Mouse (Mus musculus) MEL (cell line): ENCODE results near the gene Pcif1. TPM values are rescaled to one million over a fixed set of nuclear protein-coding genes. Genes with fewer than 3 reads are reported as not detected.

Experiments used
- DNase-seq: peaks from one replicate; pipeline ENCODE4 v3.0.0; 2011; ENCODE audit warnings: low read depth, low spot score
- H3K27ac ChIP-seq: 2 replicates; pipeline ENCODE4 v1.5.1; 2012; ENCODE audit warnings: low read depth, mild to moderate bottlenecking, control low read depth, low read length, moderate library complexity; ENCODE audit not compliant: control insufficient read depth
- H3K27me3 ChIP-seq, 2 experiments: fragments of 150-350 bp in 1 of 2; sonication (generic) in 1 of 2; 2 replicates each; pipeline ENCODE4 v1.6.1; 2012; ENCODE audit warnings: low read length in 2 of 2, mild to moderate bottlenecking in 2 of 2, improper control_type of control experiment in 1 of 2, moderate library complexity in 1 of 2; ENCODE audit not compliant: insufficient read depth in 2 of 2, control insufficient read depth in 1 of 2
- H3K36me3 ChIP-seq, 2 experiments: 2 replicates each; pipeline ENCODE4 v1.6.1; 2012 to 2014; ENCODE audit warnings: low read length in 2 of 2, improper control_type of control experiment in 1 of 2, inconsistent platforms in 1 of 2, mild to moderate bottlenecking in 1 of 2; ENCODE audit not compliant: insufficient read depth in 2 of 2, control insufficient read depth in 1 of 2
- H3K4me1 ChIP-seq, 2 experiments: fragments of 150-350 bp in 1 of 2; sonication (generic) in 1 of 2; 2 replicates each; pipeline ENCODE4 v1.6.1; 2012; ENCODE audit warnings: low read length in 2 of 2, improper control_type of control experiment in 1 of 2, mild to moderate bottlenecking in 1 of 2; ENCODE audit not compliant: insufficient read depth in 2 of 2, control insufficient read depth in 1 of 2
- H3K4me3 ChIP-seq, 2 experiments: fragments of 150-350 bp in 1 of 2; sonication (generic) in 1 of 2; 2 replicates each; pipeline ENCODE4 v1.5.1; 2012; ENCODE audit warnings: low read depth in 2 of 2, low read length in 2 of 2, mild to moderate bottlenecking in 2 of 2, moderate library complexity in 2 of 2, control low read depth in 1 of 2, improper control_type of control experiment in 1 of 2; ENCODE audit not compliant: control insufficient read depth in 1 of 2, insufficient read depth in 1 of 2
- H3K79me2 ChIP-seq: 2 replicates; pipeline ENCODE4 v1.6.1; 2012; ENCODE audit warnings: mild to moderate bottlenecking, low read length, moderate library complexity; ENCODE audit not compliant: control insufficient read depth, poor library complexity, insufficient read depth
- H3K9ac ChIP-seq: 2 replicates; pipeline ENCODE4 v1.6.1; 2012; ENCODE audit warnings: low read depth, mild to moderate bottlenecking, control low read depth, low read length, moderate library complexity; ENCODE audit not compliant: control insufficient read depth, poor library complexity, severe bottlenecking
- H3K9me3 ChIP-seq: fragments of 150-350 bp; sonication (generic); replicated peaks from 2 replicates; pipeline ENCODE4 v1.6.1; 2012; ENCODE audit warnings: mild to moderate bottlenecking, low read length, improper control_type of control experiment, moderate library complexity; ENCODE audit not compliant: insufficient read depth
- CTCF ChIP-seq, 3 experiments: IDR thresholded peaks in 2 of 3; conservative IDR thresholded peaks in 1 of 3; 2 replicates each; pipeline ENCODE4 v1.5.1; 2011 to 2012; ENCODE audit warnings: low read length in 3 of 3, low read depth in 2 of 3, mild to moderate bottlenecking in 2 of 3, improper control_type of control experiment in 1 of 3, inconsistent platforms in 1 of 3, mixed read lengths in 1 of 3, moderate library complexity in 1 of 3; ENCODE audit not compliant: control insufficient read depth in 1 of 3, insufficient read depth in 1 of 3, poor library complexity in 1 of 3, severe bottlenecking in 1 of 3
- ELF1 ChIP-seq: IDR thresholded peaks from 2 replicates; pipeline ENCODE4 v1.6.1; 2014; ENCODE audit warnings: low read depth, mild to moderate bottlenecking, inconsistent platforms, low read length, improper control_type of control experiment, moderate library complexity
- ETS1 ChIP-seq: IDR thresholded peaks from 2 replicates; pipeline ENCODE4 v1.6.1; 2012; ENCODE audit warnings: low read depth, mild to moderate bottlenecking, inconsistent platforms, low read length, improper control_type of control experiment, moderate library complexity
- HCFC1 ChIP-seq: IDR thresholded peaks from 2 replicates; pipeline ENCODE4 v1.6.1; 2012; ENCODE audit warnings: low read depth, mild to moderate bottlenecking, inconsistent platforms, low read length, improper control_type of control experiment, moderate library complexity
- JUND ChIP-seq: IDR thresholded peaks from 2 replicates; pipeline ENCODE4 v1.6.1; 2011; ENCODE audit warnings: low read depth, mild to moderate bottlenecking, improper control_type of control experiment, low read length
- KAT2A ChIP-seq: conservative IDR thresholded peaks from 2 replicates; pipeline ENCODE4 v1.6.1; 2012; ENCODE audit warnings: low read depth, low read length, improper control_type of control experiment, inconsistent platforms
- MAX ChIP-seq: IDR thresholded peaks from 2 replicates; pipeline ENCODE4 v1.6.1; 2011; ENCODE audit warnings: low read length, improper control_type of control experiment
- MAZ ChIP-seq: IDR thresholded peaks from 2 replicates; pipeline ENCODE4 v1.6.1; 2012; ENCODE audit warnings: low read depth, mild to moderate bottlenecking, inconsistent platforms, low read length, improper control_type of control experiment
- MEF2A ChIP-seq: IDR thresholded peaks from 2 replicates; pipeline ENCODE4 v1.6.1; 2014; ENCODE audit warnings: low read depth, mild to moderate bottlenecking, inconsistent platforms, low read length, improper control_type of control experiment; ENCODE audit not compliant: poor library complexity, insufficient replicate concordance, severe bottlenecking; ENCODE audit errors: extremely low read depth
- MXI1 ChIP-seq: IDR thresholded peaks from 2 replicates; pipeline ENCODE4 v1.6.1; 2011; ENCODE audit warnings: mild to moderate bottlenecking, low read depth, low read length, improper control_type of control experiment
- NELFE ChIP-seq: IDR thresholded peaks from 2 replicates; pipeline ENCODE4 v1.6.1; 2011; ENCODE audit warnings: low read depth, low read length, improper control_type of control experiment
- NRF1 ChIP-seq: IDR thresholded peaks from 2 replicates; pipeline ENCODE4 v1.6.1; 2014; ENCODE audit warnings: low read depth, mild to moderate bottlenecking, inconsistent platforms, low read length, improper control_type of control experiment, moderate library complexity; ENCODE audit not compliant: poor library complexity, insufficient read depth, severe bottlenecking
- POLR2A ChIP-seq, 2 experiments: IDR thresholded peaks; 2 replicates each; pipeline ENCODE4 v1.6.1; 2011 to 2012; ENCODE audit warnings: low read length in 2 of 2, mild to moderate bottlenecking in 2 of 2, control low read depth in 1 of 2, improper control_type of control experiment in 1 of 2, low read depth in 1 of 2, moderate library complexity in 1 of 2; ENCODE audit not compliant: control insufficient read depth in 1 of 2, insufficient read depth in 1 of 2, poor library complexity in 1 of 2
- POLR2AphosphoS2 ChIP-seq: IDR thresholded peaks from 2 replicates; pipeline ENCODE4 v1.6.1; 2011; ENCODE audit warnings: low read length, improper control_type of control experiment
- POLR2AphosphoS5 ChIP-seq: IDR thresholded peaks from 2 replicates; pipeline ENCODE4 v1.6.1; 2012; ENCODE audit warnings: low read depth, borderline replicate concordance, mild to moderate bottlenecking, inconsistent platforms, low read length, moderate library complexity, mixed read lengths
- RAD21 ChIP-seq: IDR thresholded peaks from 2 replicates; pipeline ENCODE4 v1.6.1; 2011; ENCODE audit warnings: mild to moderate bottlenecking, low read depth, low read length, improper control_type of control experiment
- SMC3 ChIP-seq: IDR thresholded peaks from 2 replicates; pipeline ENCODE4 v1.6.1; 2011; ENCODE audit warnings: low read depth, low read length, improper control_type of control experiment
- UBTF ChIP-seq: IDR thresholded peaks from 2 replicates; pipeline ENCODE4 v1.6.1; 2012; ENCODE audit warnings: low read depth, mild to moderate bottlenecking, inconsistent platforms, low read length, improper control_type of control experiment, moderate library complexity, borderline replicate concordance; ENCODE audit not compliant: insufficient read depth
- USF1 ChIP-seq: IDR thresholded peaks from 2 replicates; pipeline ENCODE4 v1.6.1; 2014; ENCODE audit warnings: low read depth, mild to moderate bottlenecking, inconsistent platforms, low read length, improper control_type of control experiment, moderate library complexity
- ZC3H11A ChIP-seq: IDR thresholded peaks from 2 replicates; pipeline ENCODE4 v1.6.1; 2012; ENCODE audit warnings: low read depth, mild to moderate bottlenecking, inconsistent platforms, low read length, improper control_type of control experiment
- ZMIZ1 ChIP-seq: IDR thresholded peaks from 2 replicates; pipeline ENCODE4 v1.6.1; 2012; ENCODE audit warnings: low read depth, mild to moderate bottlenecking, inconsistent platforms, low read length, improper control_type of control experiment, moderate library complexity
- ZNF384 ChIP-seq: IDR thresholded peaks from 2 replicates; pipeline ENCODE4 v1.6.1; 2012; ENCODE audit warnings: low read depth, mild to moderate bottlenecking, inconsistent platforms, low read length, improper control_type of control experiment
- polyA plus RNA-seq, 2 experiments: library from polyadenylated mRNA; stranded (reverse) in 1 of 2; unstranded in 1 of 2; fragments of >175 nt in 1 of 2; fragments of >200 nt in 1 of 2; gene quantifications; 2 replicates each; pipeline versions ENCODE4 v1.2.1 to v1.2.4; 2012; ENCODE audit warnings: low replicate concordance in 2 of 2, low read depth in 1 of 2; ENCODE audit not compliant: insufficient read length in 2 of 2, insufficient read depth in 1 of 2, missing spikeins in 1 of 2
- total RNA-seq: library from RNA; depleted of rRNA; stranded (reverse); fragments of 300-350 nt; gene quantifications from 2 replicates; pipeline ENCODE4 v1.2.3, GENCODE M21; 2012

The Pcif1 gene
- total and polyA plus RNA-seq, 3 experiments = 46.8 to 118 TPM; not detected in 1

DNA sequence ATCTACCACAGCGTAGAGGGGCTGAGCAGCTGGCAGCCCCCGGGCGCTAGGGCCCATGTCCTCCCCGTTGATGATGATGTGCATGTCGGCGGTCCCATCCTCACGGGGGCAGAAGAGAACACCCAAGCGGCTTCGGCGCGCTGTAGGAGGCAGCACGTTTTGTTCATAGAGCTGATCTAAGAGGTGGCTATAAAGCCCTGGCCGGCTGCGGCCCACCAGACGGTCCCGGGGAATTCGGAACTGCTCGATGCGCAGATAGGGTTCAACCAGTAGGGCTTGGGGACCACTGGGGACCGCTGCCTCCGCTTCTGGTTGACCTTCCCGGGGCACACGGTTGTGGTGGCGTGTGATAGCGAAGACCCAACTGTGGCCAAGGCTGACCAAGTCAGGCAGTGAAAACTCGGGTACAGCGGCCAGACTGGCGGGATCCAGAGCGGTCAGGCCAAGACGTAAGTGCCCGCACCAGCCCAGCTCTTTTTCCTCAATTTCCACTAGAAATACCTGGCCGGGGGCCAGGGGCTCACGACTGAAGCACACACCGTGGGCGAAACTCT lies 46.3 kb upstream of the Pcif1 start, which contains the start of gene Ctsa:
Gene Ctsa, plus strand, starts transcription at position 126 of the 554 bp plus-strand sequence.
- TF ChIP-seq RAD21 = peak; percentile 25
- TF ChIP-seq ZC3H11A = no peak
- peak; percentile 36; the same call in 1 of the 2 replicates for TF ChIP-seq ZMIZ1
- TF ChIP-seq MAX = peak; percentile 51
- TF ChIP-seq POLR2A (IDR thresholded peaks at IDR 0.05; ENCODE audit: control insufficient read depth in 1 of 2, insufficient read depth in 1 of 2, low read depth in 1 of 2, low read length in 2 of 2, poor library complexity in 1 of 2) = peak; percentile 56; a peak in 2 of 4 replicates
- TF ChIP-seq SMC3 = peak; percentile 35
- TF ChIP-seq CTCF (IDR thresholded peaks at IDR 0.05 in 2 of 3, conservative IDR thresholded peaks at IDR 0.05 in 1 of 3; ENCODE audit: control insufficient read depth in 1 of 3, insufficient read depth in 1 of 3, low read depth in 2 of 3, low read length in 3 of 3, poor library complexity in 1 of 3, severe bottlenecking in 1 of 3) = peak; percentile 37 to 64 (median 61)
- TF ChIP-seq NELFE = peak; percentile 69
- no peak for TF ChIP-seq POLR2AphosphoS5
- TF ChIP-seq MEF2A = no peak
- no peak; the same call in 1 of the 2 replicates for TF ChIP-seq KAT2A
- no peak for TF ChIP-seq ELF1
- TF ChIP-seq POLR2AphosphoS2 = no peak; the same call in 1 of the 2 replicates
- no peak for TF ChIP-seq HCFC1
- TF ChIP-seq JUND = 0 out of 2 replicates have a peak, but pooled peaks have one; percentile 2
- peak; percentile 78 for TF ChIP-seq MXI1
- 0 out of 2 replicates have a peak, but pooled peaks have one; percentile 46 for TF ChIP-seq UBTF
- TF ChIP-seq NRF1 = 0 out of 2 replicates have a peak, but pooled peaks have one; percentile 20
- no peak for TF ChIP-seq ETS1
- TF ChIP-seq ZNF384 = no peak
- TF ChIP-seq MAZ = no peak
- 0 out of 2 replicates have a peak, but pooled peaks have one; percentile 6 for TF ChIP-seq USF1
- peak; percentile 87 for DNase-seq
- H3K9me3 ChIP-seq = no peaks in the 10 kb centered on the region
- no peaks in the 10 kb centered on the region for H3K27me3 ChIP-seq
- H3K36me3 ChIP-seq = peaks cover 2 to 4% of the 10 kb centered on the region in 2 experiments; a peak in 1 of 4 replicates
- peaks cover 0 to 7% of the 10 kb centered on the region in 2 experiments; a peak in 2 of 4 replicates for H3K4me1 ChIP-seq
- H3K4me3 ChIP-seq = peak within 1 kb of the TSS; percentile 56 to 86
- peaks cover 18% of the 10 kb centered on the region for H3K79me2 ChIP-seq
- peak within 1 kb of the TSS; percentile 82 for H3K9ac ChIP-seq
- peak within 1 kb of the TSS; percentile 51 for H3K27ac ChIP-seq
